Mouse (Mus musculus): ENCODE results near the gene Snrnp25.

- TF ChIP-seq CTCF (IDR thresholded peaks at IDR 0.05; ENCODE audit: insufficient read depth, low read depth, low read length) (no peak), POLR2A (IDR thresholded peaks at IDR 0.05; ENCODE audit: insufficient read depth, low read depth, low read length) (no peak)
These were observed 7.4 kb upstream of the Snrnp25 start for GRCm38 (mm10) chr11:32197766-32198165.
